Mouse (Mus musculus): ENCODE data around the gene Rad51d. TPM values are rescaled to one million over a fixed set of nuclear protein-coding genes. Genes with fewer than 3 reads are reported as not detected.

Gene Rad51d
- total and polyA plus RNA-seq, 2 experiments from 2014 or later: 8.9 to 9.7 TPM

- DNase-seq (ENCODE audit: low spot score): peak; percentile 78
- peak overlapping the region; percentile 15; the same call in 1 of the 2 replicates for H3K4me3 ChIP-seq (ENCODE audit: low read length)
Observed at GRCm38 (mm10) chr11:82831008-82831893, 59.2 kb downstream of the Rad51d start.

GRCm38 (mm10) chr11:82826818-82827217, 63.6 kb downstream of the Rad51d start:
- Histone ChIP-seq H3K27me3 (ENCODE audit: insufficient read depth, low read length) (no peaks in the 10 kb centered on the region), H3K27ac (no peak overlapping the region), H3K36me3 (ENCODE audit: insufficient read depth, low read length) (no peaks in the 10 kb centered on the region), H3K4me2 (ENCODE audit: low read depth, low read length) (no peak overlapping the region), H3K9ac (replicated peaks; ENCODE audit: low read length) (no peak overlapping the region), H3K4me3 (ENCODE audit: low read length) (no peak overlapping the region), H3K4me1 (ENCODE audit: insufficient read depth, low read length) (0 out of 2 replicates have a peak, but pooled peaks cover 7% of the 10 kb centered on the region), H3K9me3 (ENCODE audit: low read length) (no peaks in the 10 kb centered on the region)
- ATAC-seq: no peak
- TF ChIP-seq CTCF (IDR thresholded peaks at IDR 0.05; ENCODE audit: low read depth): no peak
- DNase-seq (ENCODE audit: low spot score): no peak

More at GRCm38 (mm10) chr11:82831008-82831893, 59.2 kb downstream of the Rad51d start:
- TF ChIP-seq CTCF (IDR thresholded peaks at IDR 0.05; ENCODE audit: low read depth): no peak
- H3K36me3 ChIP-seq (ENCODE audit: insufficient read depth, low read length): no peaks in the 10 kb centered on the region
- H3K4me1 ChIP-seq (ENCODE audit: insufficient read depth, low read length): 0 out of 2 replicates have a peak, but pooled peaks cover 3% of the 10 kb centered on the region
- H3K9ac ChIP-seq (replicated peaks; ENCODE audit: low read length): 0 out of 2 replicates have a peak overlapping the region, but pooled peaks have one; percentile 9
- no peaks in the 10 kb centered on the region for H3K9me3 ChIP-seq (ENCODE audit: low read length)
- H3K4me2 ChIP-seq (ENCODE audit: low read depth, low read length): peak overlapping the region; percentile 44
- H3K27me3 ChIP-seq (ENCODE audit: insufficient read depth, low read length): no peaks in the 10 kb centered on the region
- WGBS: 7% methylated on average over 10 of the region's 10 CpGs
- ATAC-seq: peak; percentile 63; the same call in 1 of the 2 replicates
- no peak overlapping the region for H3K27ac ChIP-seq

Other genes with a start within 250 kb of the Rad51d start
- gene Cct6b, start 126.3 kb downstream of the Rad51d start, total RNA-seq (2014; rRNA removed): 0.31 TPM in 1 of 2 replicates, not detected in the other
- 0.34 and 0.39 TPM in 2 replicates for gene Cct6b, start 126.3 kb downstream of the Rad51d start, polyA plus RNA-seq (2015; fragmentation: Nextera tagmentation; extraction: Ambion mirVana)
- 7.9 and 14.5 TPM in 2 replicates for gene Zfp830, start 126.3 kb downstream of the Rad51d start, total RNA-seq (2014; rRNA removed)
- gene Zfp830, start 126.3 kb downstream of the Rad51d start, polyA plus RNA-seq (2015; fragmentation: Nextera tagmentation; extraction: Ambion mirVana): 17.4 and 18.6 TPM in 2 replicates
- gene Lig3, start 109.5 kb downstream of the Rad51d start, total RNA-seq (2014; rRNA removed): 45.3 and 51.5 TPM in 2 replicates
- gene Lig3, start 109.5 kb downstream of the Rad51d start, polyA plus RNA-seq (2015; fragmentation: Nextera tagmentation; extraction: Ambion mirVana): 15.6 and 16.2 TPM in 2 replicates
- gene Rffl, start 19.4 kb downstream of the Rad51d start, total RNA-seq (2014; rRNA removed): 4.9 and 6.1 TPM in 2 replicates
- gene Rffl, start 19.4 kb downstream of the Rad51d start, polyA plus RNA-seq (2015; fragmentation: Nextera tagmentation; extraction: Ambion mirVana): 2.5 and 3.2 TPM in 2 replicates
- not detected in 2 replicates for gene Fndc8, start 1.5 kb upstream of the Rad51d start, total RNA-seq (2014; rRNA removed)
- gene Fndc8, start 1.5 kb upstream of the Rad51d start, polyA plus RNA-seq (2015; fragmentation: Nextera tagmentation; extraction: Ambion mirVana): 0.13 TPM in 1 of 2 replicates, not detected in the other
- gene Nle1, start 17.8 kb upstream of the Rad51d start, total RNA-seq (2014; rRNA removed): 23.5 and 34.2 TPM in 2 replicates
- gene Nle1, start 17.8 kb upstream of the Rad51d start, polyA plus RNA-seq (2015; fragmentation: Nextera tagmentation; extraction: Ambion mirVana): 26.0 and 27.2 TPM in 2 replicates
- 0.42 and 4.5 TPM in 2 replicates for gene Unc45b, start 19.9 kb upstream of the Rad51d start, total RNA-seq (2014; rRNA removed)
- 2.4 and 3.4 TPM in 2 replicates for gene Unc45b, start 19.9 kb upstream of the Rad51d start, polyA plus RNA-seq (2015; fragmentation: Nextera tagmentation; extraction: Ambion mirVana)
- 1.8 and 2.2 TPM in 2 replicates for gene Slfn5, start 60.7 kb upstream of the Rad51d start, total RNA-seq (2014; rRNA removed)
- 2.1 and 2.4 TPM in 2 replicates for gene Slfn5, start 60.7 kb upstream of the Rad51d start, polyA plus RNA-seq (2015; fragmentation: Nextera tagmentation; extraction: Ambion mirVana)
- 1.5 and 3.2 TPM in 2 replicates for gene Slfn9, start 101.2 kb upstream of the Rad51d start, total RNA-seq (2014; rRNA removed)
- 2.2 and 2.4 TPM in 2 replicates for gene Slfn9, start 101.2 kb upstream of the Rad51d start, polyA plus RNA-seq (2015; fragmentation: Nextera tagmentation; extraction: Ambion mirVana)
- gene Slfn8, start 130.2 kb upstream of the Rad51d start, total RNA-seq (2014; rRNA removed): 0.42 and 0.83 TPM in 2 replicates
- 0.21 and 0.25 TPM in 2 replicates for gene Slfn8, start 130.2 kb upstream of the Rad51d start, polyA plus RNA-seq (2015; fragmentation: Nextera tagmentation; extraction: Ambion mirVana)
- gene Slfn2, start 174.5 kb upstream of the Rad51d start, total RNA-seq (2014; rRNA removed): 0.36 and 1.7 TPM in 2 replicates
- 1.6 and 2.0 TPM in 2 replicates for gene Slfn2, start 174.5 kb upstream of the Rad51d start, polyA plus RNA-seq (2015; fragmentation: Nextera tagmentation; extraction: Ambion mirVana)
- gene Slfn1, start 226.2 kb upstream of the Rad51d start, total RNA-seq (2014; rRNA removed): not detected in 2 replicates
- 0.08 and 0.09 TPM in 2 replicates for gene Slfn1, start 226.2 kb upstream of the Rad51d start, polyA plus RNA-seq (2015; fragmentation: Nextera tagmentation; extraction: Ambion mirVana)